Mouse (Mus musculus): ENCODE measurements around the gene Zfp687.

Zfp687 gene

DNA sequence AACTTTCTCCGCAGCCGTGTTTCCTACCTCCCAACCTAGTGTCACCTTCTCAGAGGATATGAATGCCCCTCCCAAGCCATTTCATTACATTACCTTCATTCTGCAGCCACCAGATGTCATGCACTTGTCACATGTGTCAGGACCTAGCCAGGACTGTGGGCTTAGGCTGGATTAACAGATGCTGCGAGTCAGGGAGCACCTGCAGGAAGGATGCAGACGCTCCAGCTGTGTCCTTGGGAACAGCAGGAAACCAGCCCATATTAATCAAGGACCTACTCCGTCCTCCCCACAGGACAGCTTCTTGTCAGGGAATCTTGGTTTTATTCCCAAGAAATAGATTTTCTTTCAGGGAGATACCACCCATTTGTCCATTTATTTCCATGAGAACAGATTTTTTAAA, 54.9 kb downstream of the Zfp687 start:
- no peak for DNase-seq (ENCODE audit: low read depth, low spot score)

DNA sequence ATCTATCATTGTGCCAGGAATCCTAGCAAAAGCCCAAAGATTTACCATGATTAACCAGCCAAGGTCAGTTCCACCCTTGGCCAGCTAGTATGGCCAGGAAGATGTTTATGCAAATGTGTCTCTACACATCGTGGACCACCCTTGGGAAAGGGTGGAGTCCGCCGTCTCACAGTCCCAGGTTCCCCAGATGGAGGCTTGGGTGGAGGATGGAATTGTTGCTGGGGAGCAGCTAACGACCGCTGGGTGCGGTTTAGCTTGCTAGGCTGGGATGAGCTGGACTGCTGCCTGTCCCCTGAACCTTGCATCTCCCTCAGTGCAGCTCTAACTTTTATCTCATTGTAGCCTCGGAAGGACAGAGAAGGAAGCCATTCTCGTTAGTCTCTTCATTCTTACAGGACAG, 55.4 kb downstream of the Zfp687 start:
- DNase-seq (ENCODE audit: low read depth, low spot score), result no peak

DNA sequence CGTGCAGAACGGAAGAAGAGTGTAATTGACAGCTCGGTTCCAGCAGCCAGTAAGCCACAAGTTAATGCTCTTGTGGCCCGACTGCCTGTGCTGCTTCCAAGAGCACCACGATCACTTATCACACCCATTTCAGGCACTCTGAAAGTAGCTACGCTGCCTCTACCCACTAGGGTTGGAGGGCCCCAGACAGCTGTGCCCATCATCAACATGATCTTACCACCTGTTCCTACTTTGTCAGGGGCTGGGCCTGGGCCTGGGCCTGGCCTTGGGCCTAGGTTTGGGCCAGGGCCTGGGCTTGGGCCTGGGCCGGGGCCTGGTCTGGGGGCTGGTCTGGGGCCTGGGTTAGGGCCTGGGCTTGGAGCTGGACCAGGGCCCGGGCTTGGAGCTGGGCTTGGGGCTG, 57.0 kb downstream of the Zfp687 start:
- no peak for DNase-seq (ENCODE audit: low read depth, low spot score)

Data from forelimb bud, embryonic 11.5 days (tissue).